Mouse (Mus musculus) bone marrow macrophage, adult 2 months (primary cell): ENCODE measurements around the gene Ubr4.

Experiments used
- CTCF ChIP-seq: IDR thresholded peaks from 2 replicates; pipeline ENCODE4 v1.5.1; 2012; ENCODE audit warnings: low read depth, mild to moderate bottlenecking, low read length, moderate library complexity
- POLR2A ChIP-seq: IDR thresholded peaks from 2 replicates; pipeline ENCODE4 v1.6.1; 2012; ENCODE audit warnings: mild to moderate bottlenecking, low read depth, low read length, borderline replicate concordance

- TF ChIP-seq CTCF (no peak), POLR2A (no peak)
Measured at GRCm38 (mm10) chr4:139307916-139308315, 44.5 kb upstream of the Ubr4 start.
